Mouse (Mus musculus): ENCODE results near the gene Thsd4.
"Not testable (repeated sequence)": the region's sequence is repeated elsewhere in the genome, so short reads cannot be mapped to it uniquely, and the experiment has no call there.

The Thsd4 gene

DNA sequence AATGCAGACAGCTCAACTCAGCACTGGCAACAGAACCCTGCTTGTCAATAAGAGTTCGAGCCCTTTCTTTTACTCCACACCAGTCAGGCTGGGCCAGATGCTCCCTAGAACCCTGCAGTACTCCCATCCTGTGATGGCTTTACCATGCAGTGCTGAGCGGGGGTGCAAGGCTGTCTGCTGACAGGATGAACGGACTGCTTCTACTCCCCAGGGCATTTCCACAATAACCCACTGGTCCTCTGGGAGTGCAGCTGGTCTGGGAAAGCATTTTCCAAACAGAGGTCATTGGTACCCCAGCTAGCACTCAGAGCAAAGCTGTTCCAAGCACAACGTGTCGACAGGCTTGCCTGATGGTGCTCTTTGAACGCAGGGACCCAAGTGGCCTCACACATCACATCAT is 226.6 kb downstream of the Thsd4 start:
- DNase-seq, result no peak

- DNase-seq, result no peak
These were observed 228.7 kb downstream of the Thsd4 start for GRCm38 (mm10) chr9:60293129-60293528.

DNA sequence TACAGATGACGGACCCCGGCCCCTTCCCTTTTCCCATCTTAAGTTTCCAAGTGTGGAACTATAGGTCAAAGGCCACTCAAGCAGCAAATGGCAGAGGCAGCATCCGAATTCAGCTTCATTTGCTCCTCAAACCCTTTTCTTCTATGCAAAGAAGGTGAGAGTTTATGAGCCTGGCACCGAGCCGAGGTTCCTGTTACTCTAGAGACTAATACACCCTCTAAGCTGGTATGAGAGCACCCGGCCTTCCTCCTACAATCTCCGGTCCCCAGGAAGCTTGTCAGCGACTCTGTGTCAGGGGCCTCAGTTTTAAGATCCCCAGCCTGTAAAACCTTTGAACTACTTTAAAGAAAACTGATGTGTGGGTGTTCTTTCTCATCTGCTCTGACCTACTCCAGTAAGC is 231.1 kb downstream of the Thsd4 start:
- DNase-seq, result peak in 1 of 2 experiments; percentile 46

DNA sequence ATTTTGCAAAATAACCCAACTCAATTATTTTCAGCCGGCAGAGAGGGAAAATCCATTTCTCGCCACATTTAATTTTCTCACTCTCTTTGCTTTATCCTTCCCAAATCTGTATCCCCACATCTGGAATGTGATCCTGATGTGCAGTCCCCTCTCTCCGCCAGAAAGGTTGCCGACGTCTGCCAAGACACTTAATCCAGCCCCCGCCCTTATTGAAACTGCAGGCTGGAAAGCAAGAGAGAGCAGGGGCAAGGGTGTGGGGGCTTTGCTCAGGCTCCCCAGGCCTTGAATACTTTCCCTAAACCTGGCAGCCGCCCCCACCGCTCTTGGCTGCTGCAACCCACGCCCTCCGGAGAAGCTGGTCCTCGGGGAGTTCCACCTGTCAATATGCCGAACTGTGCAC is 233.1 kb downstream of the Thsd4 start:
- no peak for DNase-seq

DNA sequence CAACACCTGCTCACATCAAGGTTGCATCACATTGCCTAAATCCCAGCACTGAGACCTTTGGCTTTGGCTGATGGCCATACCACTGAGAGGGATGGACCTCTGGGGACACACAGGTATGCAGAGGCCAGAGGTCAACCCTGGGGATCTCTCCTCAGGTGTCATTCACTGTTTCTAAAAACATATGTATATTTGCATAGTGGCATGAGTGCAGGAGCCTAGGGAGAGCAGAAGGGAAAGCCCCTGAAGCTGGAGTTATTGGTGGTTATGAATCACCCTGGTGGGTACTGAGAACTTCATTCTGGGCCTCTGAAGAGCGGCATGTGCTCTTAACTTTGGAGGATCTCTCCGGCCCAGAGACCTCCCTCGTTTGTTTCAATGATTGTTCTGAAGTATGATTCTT is 235.5 kb downstream of the Thsd4 start:
- DNase-seq, result no peak

DNA sequence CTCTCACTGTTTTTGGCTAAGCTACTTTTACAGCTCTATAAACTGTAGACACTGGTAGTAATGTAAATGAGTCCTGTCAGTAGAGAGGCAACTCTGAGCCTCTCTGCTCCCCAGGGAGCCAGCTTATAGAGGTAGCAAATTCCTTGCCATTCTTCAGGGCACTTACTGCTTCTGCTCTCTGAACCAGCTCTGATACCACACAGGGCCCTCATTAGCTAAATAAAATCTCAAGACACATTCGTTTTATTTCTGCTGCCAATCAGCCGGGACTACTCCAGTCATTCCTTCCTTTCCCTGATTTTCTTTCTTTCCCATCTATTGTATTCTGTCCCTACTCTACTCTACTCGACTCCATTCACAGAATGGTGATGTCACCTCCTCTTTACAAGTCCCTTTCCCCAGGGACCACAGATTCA is 236.8 kb downstream of the Thsd4 start:
- no peak for DNase-seq

DNA sequence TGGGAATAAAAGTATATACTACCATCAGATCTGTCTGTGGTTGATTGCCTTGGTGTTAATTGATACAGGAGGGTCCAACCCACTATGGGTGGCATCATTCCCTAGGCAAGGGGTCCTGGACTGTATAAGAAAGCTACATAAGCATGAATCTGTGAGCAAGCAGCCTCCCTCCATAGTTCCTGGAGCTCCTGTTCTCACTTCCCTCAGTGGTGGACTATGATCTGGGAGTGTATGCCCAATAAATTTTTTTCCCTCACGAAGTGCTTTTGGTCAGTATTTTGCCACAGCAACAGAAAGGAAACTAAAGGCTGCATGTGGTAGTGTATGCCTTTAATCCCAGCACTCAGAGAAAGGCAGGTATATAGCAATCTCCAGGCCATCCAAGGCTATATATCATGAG is 237.5 kb downstream of the Thsd4 start:
- DNase-seq, result no peak

- DNase-seq, result no peak
These were observed 238.3 kb downstream of the Thsd4 start for GRCm38 (mm10) chr9:60283546-60283945.

DNA sequence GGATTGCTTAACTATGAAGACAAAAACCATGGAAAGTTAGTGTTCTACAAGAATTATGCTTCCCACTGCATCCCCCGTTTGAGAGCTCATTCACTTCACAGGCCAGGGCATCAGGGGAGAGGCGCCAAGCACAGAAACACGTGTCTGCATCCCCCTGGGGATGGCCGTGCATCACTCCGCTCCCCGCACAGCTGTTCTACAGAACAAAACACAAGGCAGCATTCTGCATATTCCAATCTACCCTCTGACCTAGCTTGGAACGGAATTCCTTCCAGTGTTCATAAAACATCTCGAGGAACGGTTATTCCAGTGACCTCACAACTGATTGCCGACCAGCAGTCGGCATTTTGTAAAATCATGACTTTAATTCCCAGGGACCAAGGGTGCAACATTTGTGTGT is 240.6 kb downstream of the Thsd4 start:
- DNase-seq, result peak; percentile 35 to 49

DNA sequence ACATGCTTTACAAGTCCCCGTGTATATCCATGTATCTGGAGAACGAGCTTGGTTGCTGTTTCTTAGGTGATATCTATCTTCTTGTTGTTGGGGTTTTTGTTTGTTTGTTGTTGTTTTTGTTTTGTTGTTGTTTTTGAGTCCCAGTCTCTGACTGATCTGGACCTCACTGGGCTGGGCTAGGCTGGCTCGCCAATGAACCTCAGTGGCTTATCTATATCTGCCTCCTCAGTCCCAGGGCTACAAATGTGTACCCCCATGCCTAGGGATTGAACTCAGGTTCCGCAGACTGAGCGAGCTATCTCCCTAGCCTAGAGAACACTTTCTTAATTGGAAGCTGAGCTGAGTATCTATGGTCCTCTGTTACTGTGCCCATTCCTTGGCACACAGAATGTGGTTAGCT is 241.1 kb downstream of the Thsd4 start:
- no peak for DNase-seq

DNA sequence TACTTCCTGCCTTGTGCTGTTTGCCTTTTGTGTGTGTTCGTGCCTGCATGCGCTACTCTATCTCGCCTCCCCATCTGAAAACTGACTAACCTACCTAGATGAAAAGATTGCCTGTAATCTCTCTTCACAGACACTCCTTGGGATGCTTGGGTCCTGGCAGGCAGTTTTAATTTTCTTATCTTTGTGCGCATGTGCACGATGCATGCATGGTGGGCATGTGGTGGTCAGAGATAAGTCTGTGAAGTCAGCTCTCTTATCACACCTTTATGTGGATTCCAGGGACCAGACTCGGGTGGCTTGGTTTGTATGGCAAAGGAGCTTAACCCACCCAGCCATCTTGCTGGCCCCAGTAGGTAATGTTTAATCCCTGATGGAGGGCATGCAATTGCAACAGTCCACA is 242.3 kb downstream of the Thsd4 start:
- DNase-seq, result no peak

GRCm38 (mm10) chr9:60276351-60276750 is 245.5 kb downstream of the Thsd4 start:
- DNase-seq, result peak; percentile 20 to 49

GRCm38 (mm10) chr9:60275410-60276159 is 246.3 kb downstream of the Thsd4 start:
- DNase-seq, result peak in 1 of 2 experiments; percentile 18

DNA sequence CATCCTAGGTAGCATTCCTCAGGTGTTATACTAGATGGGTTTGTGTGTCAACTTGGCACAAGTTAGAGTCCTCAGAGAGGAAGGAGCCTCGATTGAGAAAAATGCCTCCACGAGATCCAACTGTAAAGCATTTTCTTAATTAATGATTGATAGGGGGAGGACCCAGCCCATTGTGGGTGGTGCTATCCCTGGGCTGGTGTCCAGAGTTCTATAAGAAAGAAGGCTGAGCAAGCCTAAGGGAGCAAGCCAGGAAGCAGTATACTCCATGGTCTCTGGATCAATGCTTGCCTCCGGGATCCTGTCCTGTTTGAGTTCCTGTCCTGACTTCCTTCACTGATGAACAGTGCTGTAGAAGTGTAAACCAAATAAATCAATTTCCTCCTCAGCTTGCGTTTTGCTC is 247.3 kb downstream of the Thsd4 start:
- peak; percentile 26 to 29 for DNase-seq

GRCm38 (mm10) chr9:60272345-60272744 is 249.5 kb downstream of the Thsd4 start:
- DNase-seq, result not testable (repeated sequence)

GRCm38 (mm10) chr9:60271940-60272339 is 249.9 kb downstream of the Thsd4 start:
- DNase-seq, result no peak

DNA sequence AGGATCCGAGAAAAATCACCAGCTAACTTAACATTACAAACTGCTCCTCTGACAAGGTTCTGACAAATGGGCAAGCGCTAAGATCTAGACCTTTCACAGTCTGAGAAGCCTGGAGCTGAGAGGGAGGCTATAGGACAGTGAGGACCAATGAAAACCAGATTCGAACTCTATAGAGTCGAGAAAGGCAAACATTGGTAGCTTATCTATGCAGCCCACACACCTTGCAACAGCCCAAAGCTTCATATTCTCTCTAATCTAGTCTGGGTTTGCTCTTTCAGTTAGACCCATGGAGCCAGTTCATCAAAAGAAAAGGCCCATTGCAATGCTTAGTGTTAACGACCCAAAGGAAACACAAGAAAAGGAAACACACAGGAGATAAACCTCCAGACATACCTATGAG is 252.0 kb downstream of the Thsd4 start:
- DNase-seq, result no peak

- DNase-seq, result no peak
These were observed 254.6 kb downstream of the Thsd4 start for GRCm38 (mm10) chr9:60267273-60267626.

- DNase-seq, result no peak
These were observed 255.1 kb downstream of the Thsd4 start for GRCm38 (mm10) chr9:60266583-60267272.

GRCm38 (mm10) chr9:60264586-60265325 is 257.1 kb downstream of the Thsd4 start:
- peak; percentile 17 to 18 for DNase-seq

DNA sequence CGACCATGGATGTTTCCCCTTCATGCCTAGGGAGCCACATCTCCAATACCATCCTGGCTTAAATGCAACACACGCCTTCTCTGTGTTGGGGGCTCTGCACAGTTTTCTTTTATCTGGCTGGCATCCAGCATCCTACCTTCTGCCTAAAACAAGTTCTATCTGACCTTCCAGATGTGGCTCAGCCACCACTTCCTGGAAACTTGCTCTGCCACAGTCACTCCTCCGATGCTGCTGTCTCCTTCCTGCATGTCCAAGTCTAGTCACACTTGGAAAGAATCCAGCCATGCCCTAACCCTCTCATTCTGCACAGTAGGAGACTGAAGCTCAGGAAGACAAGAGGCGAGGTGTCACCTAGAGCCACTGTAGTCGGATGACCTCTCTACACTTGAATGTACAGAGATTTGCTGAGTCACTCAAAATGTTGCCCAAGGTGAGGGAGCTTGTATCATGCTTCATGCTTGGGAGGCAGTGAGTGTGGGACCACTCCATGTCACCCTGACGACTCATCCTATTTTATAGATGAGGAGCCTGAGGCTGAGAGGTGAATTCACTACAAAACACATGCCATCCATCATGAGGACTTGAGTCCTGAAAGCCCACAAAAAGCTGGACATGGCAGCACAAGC is 259.2 kb downstream of the Thsd4 start:
- DNase-seq, result no peak

DNA sequence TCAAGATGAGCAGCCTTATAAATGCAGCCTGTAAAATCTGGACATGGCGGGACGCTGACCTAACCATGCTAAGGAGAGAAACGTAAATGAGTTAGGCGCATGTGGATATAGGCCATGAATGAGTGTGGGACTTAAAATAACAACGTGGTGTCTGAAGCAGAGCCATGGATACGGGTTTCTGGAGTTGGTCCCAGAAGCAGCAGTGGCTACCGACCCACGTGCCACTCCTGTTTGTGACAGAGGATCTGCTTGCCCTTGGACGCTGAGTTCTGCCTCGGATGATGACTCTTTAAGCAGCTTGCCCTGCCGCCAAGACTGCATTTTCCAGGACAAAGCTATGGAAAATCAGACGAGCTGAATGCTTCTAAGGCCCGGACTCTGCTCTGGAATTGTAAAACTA is 262.2 kb downstream of the Thsd4 start:
- DNase-seq, result no peak

- DNase-seq, result no peak
These were observed 270.1 kb downstream of the Thsd4 start for GRCm38 (mm10) chr9:60251765-60252164.
